Mouse (Mus musculus): ENCODE measurements around the gene Ifitm1.
A peak's percentile ranks its signal among the peaks of the same experiment; 100 is the strongest.

Ifitm1 gene

DNA sequence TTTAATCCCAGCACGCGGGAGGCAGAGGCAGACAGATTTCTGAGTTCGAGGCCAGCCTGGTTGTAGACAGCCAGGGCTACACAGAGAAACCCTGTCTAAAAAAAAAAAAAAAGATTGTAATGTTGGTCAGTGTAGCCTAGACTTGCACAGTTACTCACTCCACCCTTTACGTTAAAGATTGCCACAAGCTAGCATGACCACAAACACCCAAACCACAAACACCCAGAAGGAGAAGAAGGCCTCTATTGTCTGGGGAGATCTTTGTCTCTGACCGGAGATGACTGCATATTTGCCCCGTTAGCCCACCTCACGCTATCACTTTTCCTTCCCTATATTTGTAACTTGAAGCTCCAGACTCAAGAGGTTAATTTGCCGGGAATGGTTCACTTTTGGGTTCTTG lies 14.7 kb downstream of the Ifitm1 start:
- DNase-seq: no peak

DNA sequence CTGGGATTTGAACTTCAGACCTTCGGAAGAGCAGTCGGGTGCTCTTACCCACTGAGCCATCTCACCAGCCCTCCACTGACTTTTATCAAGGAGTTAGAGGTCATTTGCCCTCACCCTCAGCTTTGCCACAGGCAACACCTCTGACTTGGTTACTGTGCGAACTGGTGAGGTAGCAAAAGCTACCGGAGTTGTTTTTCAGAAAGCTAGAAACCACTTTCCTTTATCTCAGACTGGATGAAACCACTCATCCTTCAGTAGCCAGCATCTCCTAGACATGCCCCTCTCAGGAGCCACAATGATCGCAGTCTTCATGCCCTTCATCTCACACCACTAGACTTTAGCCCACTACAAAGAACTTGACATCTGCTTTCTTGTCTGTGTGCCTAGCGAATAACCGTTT lies 15.9 kb downstream of the Ifitm1 start:
- no peak for DNase-seq

DNA sequence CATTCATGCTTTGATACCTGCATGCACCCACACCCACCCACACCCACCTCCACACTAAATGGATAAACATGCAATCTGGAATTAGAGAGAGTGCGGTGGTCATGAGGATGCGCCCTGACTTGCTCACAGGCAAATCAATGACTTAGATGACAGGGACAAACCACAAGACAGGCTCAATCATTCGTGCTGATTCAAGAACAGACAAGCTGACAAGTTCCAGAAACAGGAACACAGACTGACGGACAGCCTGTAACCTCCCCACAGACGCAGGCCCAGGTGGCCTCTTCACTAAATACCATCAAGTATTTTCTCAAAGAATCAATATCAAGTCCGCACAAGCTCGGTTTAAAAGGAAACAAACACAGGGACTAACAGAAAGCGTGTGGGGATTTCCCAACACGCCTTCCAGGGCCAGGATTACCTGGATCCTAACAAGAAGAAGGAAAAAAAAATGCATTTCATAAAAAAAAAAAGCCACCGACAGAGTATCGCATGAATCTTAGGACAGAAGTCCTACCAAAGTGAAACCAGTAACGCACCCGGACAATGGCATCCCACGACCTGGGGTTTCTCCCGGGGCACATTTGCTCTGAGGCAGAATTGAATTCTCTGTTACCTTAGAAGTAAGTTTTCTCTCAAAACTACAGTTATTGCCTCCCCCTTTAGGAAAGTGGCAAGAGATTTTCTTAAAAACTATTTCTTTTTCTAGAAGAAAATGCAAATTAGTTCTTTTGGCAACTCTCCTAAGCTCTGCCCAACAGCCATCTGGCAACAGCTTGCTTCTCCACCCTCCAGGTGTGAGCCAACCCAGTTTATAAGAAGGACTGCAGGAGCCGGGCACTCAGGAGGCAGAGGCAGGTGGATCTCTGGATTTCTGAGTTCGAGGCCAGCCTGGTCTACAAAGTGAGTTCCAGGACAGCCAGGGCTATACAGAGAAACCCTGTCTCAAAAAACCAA lies 20.4 kb downstream of the Ifitm1 start:
- DNase-seq: no peak

DNA sequence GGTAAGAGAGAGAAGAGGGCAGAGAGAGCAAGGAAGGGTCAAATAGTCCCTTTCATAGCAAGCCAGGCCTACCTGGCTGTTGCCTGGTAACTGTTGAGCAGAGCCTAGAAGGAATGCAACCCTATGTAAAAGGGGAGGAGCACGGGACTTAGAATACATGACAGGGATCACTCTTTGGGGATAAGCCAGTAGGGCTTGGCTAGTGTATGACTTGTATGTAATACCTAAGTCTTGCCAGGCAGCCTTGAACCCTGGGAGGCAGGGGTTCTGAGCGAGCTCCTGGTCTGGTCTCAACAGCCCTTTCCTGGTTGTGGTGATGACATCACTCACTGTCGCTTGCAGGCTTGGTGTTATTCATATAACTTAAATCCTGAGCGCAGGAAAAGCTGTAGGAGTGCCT lies 22.0 kb downstream of the Ifitm1 start:
- no peak for DNase-seq

DNA sequence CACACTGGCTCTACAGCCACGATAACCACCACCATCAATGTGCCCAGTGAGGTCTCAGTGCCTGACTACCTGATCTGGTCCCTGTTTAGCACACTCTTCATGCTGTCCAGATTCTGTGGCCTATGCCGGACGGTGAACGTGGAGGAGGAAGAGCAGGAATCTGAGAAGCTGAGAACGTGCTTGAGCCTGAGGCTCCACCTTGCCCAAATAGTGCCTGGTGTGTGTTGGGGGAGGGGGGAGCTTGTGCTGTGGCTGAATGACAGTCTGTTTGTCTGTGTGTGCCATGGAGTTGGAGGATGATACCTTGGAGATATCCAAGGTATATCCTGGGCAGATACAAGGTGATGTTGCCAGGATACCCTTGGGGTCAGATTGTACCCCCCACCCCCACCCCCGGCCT lies 23.2 kb downstream of the Ifitm1 start:
- no peak for DNase-seq

DNA sequence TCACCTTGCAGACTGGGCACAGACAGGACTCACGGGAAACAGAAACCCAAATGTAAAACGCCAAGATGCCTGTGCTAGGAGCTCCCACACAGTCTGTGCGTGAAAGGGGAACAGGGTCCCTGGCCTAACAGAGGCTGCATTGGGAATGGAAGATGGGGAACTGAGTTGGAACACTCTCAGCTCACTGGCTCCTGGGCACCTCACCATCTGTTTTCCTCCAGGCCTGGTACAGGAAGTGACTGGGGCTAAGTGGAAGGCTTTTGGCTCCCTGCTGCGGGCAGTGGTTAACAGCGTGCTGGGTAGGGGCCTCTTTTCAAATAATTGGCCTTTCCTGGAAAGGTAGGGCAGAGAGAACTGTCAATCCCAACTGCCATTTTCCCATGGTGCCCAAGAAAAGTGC lies 23.6 kb downstream of the Ifitm1 start:
- DNase-seq: no peak

DNA sequence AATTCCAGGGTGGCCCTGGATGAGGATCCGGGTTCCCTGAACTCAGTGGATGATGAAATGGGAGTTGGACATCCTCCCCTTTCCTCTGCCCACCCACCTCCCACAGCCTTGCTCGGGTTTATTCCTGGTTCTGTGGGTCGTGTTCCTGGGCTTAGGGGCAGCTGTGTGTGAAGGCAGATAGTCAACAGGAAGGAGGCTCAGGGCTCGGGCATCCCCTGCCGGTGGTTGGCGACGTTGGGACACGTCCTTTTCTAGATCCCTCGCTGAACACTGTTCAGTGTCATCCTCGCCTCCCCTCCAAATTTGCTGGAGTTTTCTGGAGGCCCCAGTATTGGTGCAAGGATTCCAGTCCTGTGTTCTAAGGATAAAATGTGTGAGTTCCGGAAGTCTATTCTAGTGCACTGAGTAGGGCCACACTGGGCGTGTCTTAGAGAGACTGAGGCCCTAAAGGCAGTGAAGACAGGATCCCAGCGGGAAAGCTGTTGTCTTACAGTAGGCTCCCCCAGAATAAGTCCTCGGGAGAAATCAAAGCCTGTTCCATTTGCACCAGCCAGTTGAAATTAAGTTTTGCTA lies 24.2 kb downstream of the Ifitm1 start:
- no peak for DNase-seq

DNA sequence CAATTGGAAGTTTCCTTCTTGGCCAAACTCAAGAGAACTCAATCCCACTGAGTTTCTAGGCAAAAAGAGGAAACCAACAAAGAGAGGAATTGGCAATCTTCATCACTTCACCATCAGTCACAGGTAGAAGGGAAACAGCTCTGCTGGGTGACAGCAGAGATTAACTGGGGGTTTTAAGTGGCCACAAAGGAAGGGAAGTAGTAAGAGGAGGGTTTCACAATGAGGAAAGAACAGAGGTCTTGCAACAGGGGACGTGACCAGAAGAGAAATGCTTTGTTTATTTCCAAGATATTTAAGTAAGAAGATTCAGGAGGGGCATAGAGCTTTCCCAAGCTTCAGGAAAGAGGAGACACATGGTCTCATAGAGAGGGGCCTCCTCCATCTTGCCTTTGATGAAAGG lies 30.8 kb downstream of the Ifitm1 start:
- no peak for DNase-seq

DNA sequence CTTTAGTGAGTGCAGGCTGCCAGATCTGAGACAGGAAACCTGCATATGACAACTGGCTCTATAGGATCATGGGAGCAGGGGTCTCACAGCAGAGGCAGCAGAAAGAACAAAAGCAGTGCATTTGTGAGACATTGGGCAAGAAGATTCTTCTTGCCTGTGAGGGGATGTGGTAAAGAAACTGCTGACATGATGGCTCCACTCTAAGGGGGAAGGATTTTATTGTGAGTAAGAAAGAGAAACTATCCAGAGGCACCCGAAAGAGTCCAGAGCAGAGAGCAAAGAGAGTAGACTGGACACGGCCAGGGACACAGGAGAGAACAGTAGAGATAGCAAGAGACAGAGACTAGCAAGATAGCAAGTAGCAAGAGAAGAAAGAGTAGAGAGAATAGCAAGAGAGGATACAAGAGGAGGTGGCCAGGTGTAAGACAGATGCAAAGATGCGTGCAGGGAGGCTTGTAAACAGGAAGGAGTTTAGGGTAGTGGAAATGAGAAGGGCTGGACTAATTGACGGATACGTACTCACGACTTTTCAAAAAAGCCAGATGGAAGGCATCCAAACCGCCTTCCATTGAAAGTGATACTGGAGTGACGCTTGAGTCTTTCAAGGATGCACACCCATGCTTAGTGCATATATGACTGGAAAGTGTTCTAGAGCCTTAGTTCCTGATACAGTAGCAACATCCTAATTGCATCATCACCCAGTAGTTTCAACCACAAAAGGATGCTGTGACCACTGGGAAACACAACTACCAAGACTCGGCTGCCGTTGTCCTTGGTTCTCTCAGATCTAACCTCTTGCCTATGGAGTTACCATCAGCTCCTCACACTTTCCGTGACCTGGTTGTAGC lies 32.1 kb downstream of the Ifitm1 start:
- peak; percentile 31 for DNase-seq

DNA sequence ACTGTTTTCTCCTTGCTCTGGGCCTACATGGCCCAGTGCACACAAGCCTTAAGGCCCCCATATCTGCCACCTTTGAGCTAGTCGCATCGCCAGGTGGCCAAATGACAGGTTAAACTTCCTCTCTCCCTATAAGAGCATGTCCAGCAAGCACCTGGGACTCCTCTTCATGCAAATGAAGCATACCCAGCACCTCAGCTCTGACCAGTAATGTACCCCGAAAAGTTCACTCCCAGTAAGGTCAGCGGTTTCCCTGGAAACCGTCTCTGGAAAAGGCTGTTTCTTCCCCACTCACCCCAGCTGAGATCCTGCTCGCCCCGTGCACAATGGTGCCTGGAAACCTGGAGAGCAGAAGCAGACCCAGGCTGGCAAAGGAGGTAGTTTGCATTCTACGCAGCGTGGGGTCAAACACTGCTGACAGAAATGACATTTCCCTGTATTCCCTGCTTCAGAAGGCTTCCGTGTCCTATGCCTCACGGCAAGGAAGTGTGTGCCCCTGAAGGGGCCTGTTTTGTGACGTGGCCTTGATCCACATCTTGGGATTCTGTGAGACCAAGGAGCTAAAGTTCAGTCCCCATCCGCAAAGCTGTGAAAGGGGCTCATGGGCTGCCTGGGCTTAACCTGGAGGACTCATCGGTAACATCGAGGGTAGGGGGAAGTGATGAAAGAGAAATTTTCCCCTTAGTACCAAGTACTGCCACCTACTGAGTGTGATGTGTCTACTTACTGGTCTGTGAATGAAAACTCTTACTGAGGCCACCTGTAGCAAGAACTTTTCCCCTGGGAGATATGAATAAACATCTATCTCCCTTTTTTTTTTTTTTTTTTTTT lies 34.1 kb downstream of the Ifitm1 start:
- no peak for DNase-seq

DNA sequence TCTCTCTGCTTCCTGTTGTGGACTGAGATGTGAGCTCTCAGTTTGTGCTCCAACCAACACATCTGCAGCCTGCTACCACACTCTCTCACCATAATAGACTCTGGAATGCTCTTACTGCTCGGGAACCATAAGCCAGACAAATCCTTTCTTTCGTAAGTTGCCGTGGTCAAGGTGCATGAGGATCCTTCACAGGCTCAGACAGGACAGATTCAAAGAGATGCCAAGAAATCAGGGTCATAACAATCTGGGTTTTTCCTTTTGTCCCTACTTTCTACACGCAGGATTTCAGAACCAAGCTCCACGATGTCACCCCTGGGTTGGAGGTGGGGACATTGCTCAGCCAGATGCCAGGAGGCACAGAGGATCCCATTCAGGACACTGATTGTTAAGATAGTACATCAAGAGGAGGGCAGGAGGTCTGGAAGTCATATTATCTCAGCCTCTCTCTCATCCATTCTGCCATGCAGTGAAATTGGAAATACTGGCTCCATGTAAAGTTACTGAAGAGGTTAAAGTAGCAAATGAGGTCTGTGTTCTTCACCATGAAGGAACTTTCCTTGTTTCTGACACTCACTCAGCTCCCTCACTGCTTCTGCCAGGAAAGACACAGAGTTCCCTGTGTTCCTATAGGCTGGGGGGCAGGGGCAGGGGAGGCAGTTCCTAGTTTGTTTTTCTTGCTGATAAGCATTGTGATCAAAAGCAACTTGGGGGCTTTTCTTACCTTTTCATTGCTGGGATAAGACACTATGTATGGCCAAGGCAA lies 36.4 kb downstream of the Ifitm1 start:
- DNase-seq: no peak

DNA sequence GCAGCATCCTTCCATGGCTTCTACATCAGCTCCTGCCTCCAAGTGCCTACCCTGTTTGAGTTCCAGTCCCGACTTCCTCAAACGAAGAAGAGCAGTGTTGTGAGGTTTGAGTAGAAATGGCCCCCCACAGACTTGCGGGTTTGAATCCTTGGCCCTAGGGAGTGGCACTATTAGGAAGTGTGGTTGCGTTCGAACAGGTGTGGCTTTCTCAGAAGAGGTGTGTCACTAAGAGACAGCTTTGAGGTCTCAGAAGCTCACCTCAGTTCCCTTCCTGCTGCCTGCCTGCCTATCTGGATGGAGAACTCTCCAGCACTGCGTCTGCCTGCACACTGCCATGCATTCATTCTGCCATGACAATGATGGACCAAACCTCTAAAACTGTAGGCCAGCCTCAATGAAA lies 39.4 kb downstream of the Ifitm1 start:
- no peak for DNase-seq

DNA sequence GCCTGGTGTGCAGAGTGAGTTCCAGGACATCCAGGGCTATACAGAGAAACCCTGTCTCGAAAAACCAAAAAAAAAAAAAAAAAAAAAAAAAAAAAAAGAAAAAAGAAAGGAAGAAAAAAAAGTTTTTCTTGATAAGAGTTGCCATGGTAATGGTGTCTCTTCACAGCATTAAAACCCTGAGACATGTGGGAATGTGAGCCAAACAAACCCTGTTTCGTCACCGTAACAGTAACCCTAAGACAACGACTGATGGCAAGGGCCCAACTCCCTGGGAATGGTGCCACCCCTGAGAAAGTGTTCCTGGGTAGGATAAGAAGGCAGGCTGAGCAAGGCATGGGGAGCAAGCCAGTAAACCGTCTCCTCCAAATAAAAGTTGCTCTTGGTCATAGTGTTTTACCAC lies 39.9 kb downstream of the Ifitm1 start:
- DNase-seq: peak; percentile 45

DNA sequence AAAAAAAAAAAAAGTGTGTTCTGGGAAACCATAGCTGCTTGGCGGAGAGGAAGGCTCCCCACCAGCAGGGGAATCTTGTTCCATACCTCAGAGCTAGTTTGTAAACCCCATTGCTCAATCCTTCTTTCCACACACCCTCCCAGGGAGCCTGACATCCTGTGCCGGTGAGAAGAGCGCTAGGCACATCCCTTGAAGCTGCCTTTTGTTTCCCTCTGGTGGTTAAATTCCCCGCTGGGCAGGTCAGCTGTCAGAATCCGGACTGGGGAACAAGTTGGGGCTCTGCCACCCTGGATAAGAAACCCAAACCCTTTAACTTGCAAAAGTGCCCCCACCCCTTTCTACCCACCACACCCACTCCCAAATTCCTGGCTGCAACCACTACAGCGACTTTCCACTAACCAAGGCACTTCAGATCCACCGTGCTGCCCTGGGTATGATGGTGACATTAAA lies 41.3 kb downstream of the Ifitm1 start:
- DNase-seq: peak; percentile 68

DNA sequence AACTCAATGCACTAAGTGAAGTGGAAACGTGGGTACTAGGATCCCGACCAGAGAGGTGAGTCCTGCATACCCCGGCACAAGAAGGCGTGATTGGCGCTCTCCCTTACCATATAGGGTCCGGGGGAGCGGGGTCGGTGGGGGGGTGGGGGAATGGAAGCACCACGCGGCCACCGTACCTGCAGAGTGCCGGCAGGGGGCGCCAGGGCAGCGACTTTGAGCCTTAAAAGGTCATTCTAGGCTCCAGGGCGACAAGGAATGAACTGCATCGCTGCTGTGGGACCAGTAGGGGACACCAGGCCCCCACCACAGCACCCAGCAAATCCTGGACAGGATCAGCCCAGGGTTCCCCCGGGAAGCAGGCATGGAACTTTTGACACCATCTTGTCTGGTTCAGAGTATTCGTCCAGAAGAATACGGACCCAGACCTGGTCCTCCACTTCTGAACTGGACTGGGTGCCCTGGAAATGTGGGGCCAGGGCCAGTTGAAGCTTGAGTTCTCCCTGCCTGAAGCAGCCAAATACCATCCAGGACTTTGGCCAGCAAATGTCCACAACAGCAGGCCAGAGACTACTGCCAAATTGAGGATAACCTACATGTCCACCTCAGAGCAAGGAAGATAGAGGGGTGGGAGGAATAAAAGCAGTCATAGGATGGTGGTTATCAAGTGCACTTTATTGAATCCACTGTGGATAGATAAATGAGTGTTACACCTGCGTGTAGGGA lies 42.1 kb downstream of the Ifitm1 start:
- DNase-seq: peak; percentile 94

DNA sequence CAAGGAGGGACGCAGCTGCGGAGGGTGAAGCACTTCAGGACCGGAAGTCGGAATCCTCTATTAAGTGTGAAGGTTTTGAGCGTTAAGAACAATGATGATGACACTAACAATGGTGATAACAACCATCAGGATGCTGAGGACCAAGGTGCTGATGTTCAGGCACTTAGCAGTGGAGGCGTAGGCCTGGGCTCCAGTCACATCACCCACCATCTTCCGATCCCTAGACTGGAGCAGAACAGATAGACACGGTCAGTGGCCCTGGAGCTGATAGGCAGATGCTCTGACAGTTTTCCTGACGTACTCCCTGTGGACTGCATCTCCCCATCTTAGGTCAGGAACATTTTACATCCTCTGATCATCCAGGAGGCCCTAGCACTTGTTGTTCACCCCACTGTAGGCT lies 42.6 kb downstream of the Ifitm1 start:
- no peak for DNase-seq

DNA sequence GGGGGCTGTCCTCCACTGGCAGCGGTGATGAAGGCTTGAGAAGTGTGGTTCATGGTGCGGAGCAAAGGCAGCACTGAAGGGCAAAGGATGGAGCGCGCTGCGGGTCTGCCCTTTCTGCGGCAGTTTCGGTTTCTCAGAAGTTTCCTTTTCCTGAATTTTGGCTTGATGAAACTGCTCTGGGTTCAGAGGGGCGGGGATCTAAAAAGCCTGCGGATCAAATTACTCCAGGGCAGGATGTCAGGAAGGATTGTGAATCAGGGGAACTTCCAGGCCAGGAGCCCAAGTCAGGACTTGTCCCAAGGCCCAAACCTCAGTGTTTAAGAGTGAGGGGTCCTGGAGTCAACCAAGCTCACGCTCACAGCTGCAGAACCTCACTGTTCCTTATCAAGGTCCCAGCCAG lies 43.6 kb downstream of the Ifitm1 start, which contains the start of gene Ifitm3:
Gene Ifitm3, minus strand, starts transcription at position 178 of the 400 bp plus-strand sequence.
- DNase-seq: peak; percentile 86

DNA sequence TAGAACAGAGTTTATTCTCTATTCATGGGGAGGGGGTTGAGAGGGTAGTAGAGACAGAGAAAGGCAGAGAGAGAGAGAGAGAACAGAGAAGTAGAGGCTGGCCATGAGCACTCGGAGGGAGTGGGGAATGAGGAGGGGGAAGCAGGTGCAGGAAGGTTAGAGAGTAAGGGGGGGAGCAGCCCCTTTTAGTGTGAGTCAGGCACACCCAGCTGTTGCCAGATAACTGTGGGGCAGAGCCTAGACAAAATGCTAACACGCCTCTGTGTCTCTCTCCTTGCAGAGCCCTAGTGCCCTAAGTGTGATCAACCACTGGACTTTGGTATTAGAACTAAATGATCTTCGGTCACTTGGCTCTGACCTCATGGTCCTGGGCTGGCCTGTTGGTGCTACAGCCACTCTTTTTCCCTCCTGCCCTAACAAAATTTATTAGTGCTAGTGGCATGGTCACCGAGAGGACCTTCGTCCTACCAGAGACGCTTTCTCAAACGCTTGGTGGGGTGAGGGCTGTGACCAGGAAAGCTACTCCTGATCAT lies 44.3 kb downstream of the Ifitm1 start:
- no peak for DNase-seq

DNA sequence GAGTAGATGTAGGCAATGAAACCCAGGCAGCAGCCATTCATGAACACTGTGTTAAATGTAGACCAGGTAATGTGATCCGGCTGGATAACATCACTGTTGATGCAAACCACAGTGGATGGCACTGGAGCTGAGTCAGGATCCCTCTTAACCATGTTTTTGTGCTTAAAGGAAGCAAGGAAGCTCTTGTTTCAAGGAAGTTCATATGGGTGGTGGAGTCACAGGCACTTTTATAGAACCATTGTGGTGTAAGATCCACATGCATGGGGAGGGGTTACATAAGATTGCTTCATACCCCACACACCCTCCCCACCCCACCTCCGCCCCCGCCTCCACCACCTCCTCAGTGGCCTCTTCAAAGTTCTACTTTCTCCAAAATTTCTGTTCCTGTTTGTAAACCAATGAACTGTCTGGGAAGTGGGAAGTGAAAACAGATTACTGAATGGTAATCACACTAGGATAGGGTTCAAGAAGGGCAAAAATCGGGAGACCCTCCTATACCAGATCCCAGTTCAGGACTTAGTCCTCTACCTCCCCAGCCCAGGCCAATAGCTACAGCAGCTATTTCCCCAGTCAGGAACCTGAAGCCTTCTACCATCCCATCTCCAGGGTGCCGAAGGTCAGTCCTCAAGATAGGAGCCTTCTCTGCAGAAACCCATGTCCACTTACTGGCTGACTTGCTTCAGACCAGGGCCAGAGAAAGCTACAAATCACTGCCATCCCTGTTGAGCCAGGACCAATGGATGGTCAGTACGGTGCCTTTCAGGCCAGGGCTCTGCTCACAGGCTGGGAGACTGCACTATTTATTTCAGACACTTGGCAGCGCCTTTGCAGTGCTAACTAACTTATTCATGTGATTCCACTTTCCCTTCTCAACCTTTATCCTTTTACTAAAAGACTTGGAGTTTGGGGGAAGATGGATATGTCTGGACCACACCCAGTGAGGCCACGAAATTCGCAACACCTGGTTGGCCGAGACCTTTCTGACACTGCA lies 50.0 kb downstream of the Ifitm1 start:
- DNase-seq: no peak
